In genomic region chr16:44332861-44333284, GRCm38 (mm10) we compare ENCODE assay signal across 8 mouse cellular contexts. TPM values are rescaled to one million over a fixed set of nuclear protein-coding genes. Genes with fewer than 3 reads are reported as not detected.
DNase-seq lines count a peak whose midpoint lies in the region; ATAC-seq lines count a peak whose summit lies in the region.

Sidt1 (minus strand) TSS chr16:44333196.

- WGBS in forebrain, embryonic 11.5 days, result 6% methylated on average over 15 of the region's 15 CpGs
- WGBS in liver, embryonic 11.5 days, result 10% methylated on average over 15 of the region's 15 CpGs

- no peak for DNase-seq in adrenal gland, postnatal 25 days
- DNase-seq in forebrain, embryonic 11.5 days (ENCODE audit: low spot score), result peak; percentile 54
- DNase-seq in liver, embryonic 11.5 days (ENCODE audit: low spot score), result peak; percentile 35
- DNase-seq in thymus, postnatal 10 days (ENCODE audit: low spot score in 2 of 2), result peak; percentile 17 to 51

- H3K4me2 ChIP-seq in forebrain, embryonic 11.5 days (ENCODE audit: low read depth, low read length, severe bottlenecking), result peak within 1 kb of the TSS; percentile 99
- peak within 1 kb of the TSS; percentile 98 for H3K4me2 ChIP-seq in liver, embryonic 11.5 days

- ATAC-seq in erythroblast, adult 5-6 weeks (replicated peaks; ENCODE audit: low FRiP score, poor library complexity, severe bottlenecking), result no peak
- ATAC-seq in forebrain, embryonic 11.5 days (replicated peaks; ENCODE audit: low FRiP score), result no peak
- peak; percentile 92 for ATAC-seq in inflammation-experienced regulatory T-cells, adult 6 months
- no peak for ATAC-seq in liver, embryonic 11.5 days (replicated peaks; ENCODE audit: low FRiP score)
- ATAC-seq in monocyte, adult 5-6 weeks (replicated peaks; ENCODE audit: insufficient number of reproducible peaks, low FRiP score, low TSS enrichment, poor library complexity, severe bottlenecking), result peak; percentile 47

- peaks cover 41% of the 10 kb centered on the region for H3K27me3 ChIP-seq in erythroblast, embryonic 14.5 days (ENCODE audit: control insufficient read depth)
- H3K27me3 ChIP-seq in forebrain, embryonic 11.5 days (ENCODE audit: control insufficient read depth, insufficient read depth, low read length), result peaks cover 15% of the 10 kb centered on the region
- H3K27me3 ChIP-seq in liver, embryonic 11.5 days (replicated peaks; ENCODE audit: control insufficient read depth, insufficient read depth, low read length), result peaks cover 28% of the 10 kb centered on the region

- H3K27ac ChIP-seq in forebrain, embryonic 11.5 days (ENCODE audit: low read depth, low read length), result no peak within 1 kb of the TSS
- H3K27ac ChIP-seq in liver, embryonic 11.5 days (ENCODE audit: low read depth, low read length), result no peak within 1 kb of the TSS

- H3K4me1 ChIP-seq in erythroblast, embryonic 14.5 days (ENCODE audit: control insufficient read depth), result peaks cover 4% of the 10 kb centered on the region; the same call in 1 of the 2 replicates
- peaks cover 3% of the 10 kb centered on the region; the same call in 1 of the 2 replicates for H3K4me1 ChIP-seq in forebrain, embryonic 11.5 days (replicated peaks; ENCODE audit: control insufficient read depth, insufficient read depth, low read length)
- no peaks in the 10 kb centered on the region for H3K4me1 ChIP-seq in liver, embryonic 11.5 days (replicated peaks; ENCODE audit: control insufficient read depth, insufficient read depth, low read length)

- H3K36me3 ChIP-seq in erythroblast, embryonic 14.5 days (ENCODE audit: control insufficient read depth), result no peaks in the 10 kb centered on the region
- no peaks in the 10 kb centered on the region for H3K36me3 ChIP-seq in forebrain, embryonic 11.5 days (ENCODE audit: control insufficient read depth, insufficient read depth, low read length)
- H3K36me3 ChIP-seq in liver, embryonic 11.5 days (ENCODE audit: control insufficient read depth, insufficient read depth, low read length), result no peaks in the 10 kb centered on the region

- H3K4me3 ChIP-seq in erythroblast, embryonic 14.5 days (replicated peaks), result peak within 1 kb of the TSS; percentile 42
- H3K4me3 ChIP-seq in forebrain, embryonic 11.5 days (ENCODE audit: low read depth, low read length), result peak within 1 kb of the TSS; percentile 58
- H3K4me3 ChIP-seq in liver, embryonic 11.5 days (ENCODE audit: low read depth, low read length), result peak within 1 kb of the TSS; percentile 61

- H3K9ac ChIP-seq in forebrain, embryonic 11.5 days (ENCODE audit: low read length), result peak within 1 kb of the TSS; percentile 65
- peak within 1 kb of the TSS; percentile 25 for H3K9ac ChIP-seq in liver, embryonic 11.5 days (ENCODE audit: low read depth, low read length)

- H3K9me3 ChIP-seq in erythroblast, embryonic 14.5 days (ENCODE audit: control insufficient read depth, low read length), result peaks cover 7% of the 10 kb centered on the region
- no peaks in the 10 kb centered on the region; the same call in 1 of the 2 replicates for H3K9me3 ChIP-seq in forebrain, embryonic 11.5 days (ENCODE audit: control insufficient read depth, low read length)
- peaks cover 3% of the 10 kb centered on the region; the same call in 1 of the 2 replicates for H3K9me3 ChIP-seq in liver, embryonic 11.5 days (ENCODE audit: control insufficient read depth, low read length)

RNA-seq across cellular contexts. Expression of gene Sidt1, which starts in this region (rescaled TPM):
- not detected in 2 replicates for polyA plus RNA-seq in erythroblast, embryonic 14.5 days (2012)
- 0.19 and 1.0 TPM in 2 replicates for total RNA-seq in erythroblast, adult 5-6 weeks (2015; ENCODE audit: low replicate concordance)
- not detected in 2 replicates for total RNA-seq in erythroblast, adult 5-6 weeks (2017; ENCODE audit: low replicate concordance)
- total RNA-seq in adrenal gland, postnatal 25 days (2021), result 9.3 and 12.8 TPM in 2 replicates
- polyA plus RNA-seq in forebrain, embryonic 11.5 days (2014; fragmentation: Nextera tagmentation; extraction: Ambion mirVana), result 0.13 TPM in 1 of 2 replicates, not detected in the other
- polyA plus RNA-seq in inflammation-experienced regulatory T-cells, adult 6 months (2017; shearing (Covaris generic)), result 10 to 100 TPM; 26.2 to 29.9 (median 29.5) TPM
- polyA plus RNA-seq in liver, embryonic 11.5 days (2014; fragmentation: Nextera tagmentation; extraction: Ambion mirVana), result not detected in 2 replicates
- 4.0 to 16.8 TPM (median 10.8 TPM) in 3 replicates for total RNA-seq in monocyte, adult 5-6 weeks (2017)

Comparison
In these comparisons a context has a peak if more than half of its experiments do, and no peak if none do; other contexts are left out.
1. RNA of gene Sidt1 (polyA plus RNA-seq): 26.2 to 29.9 TPM in inflammation-experienced regulatory T-cells, adult 6 months; 0.13 TPM in forebrain, embryonic 11.5 days, not detected in erythroblast, embryonic 14.5 days and not detected in liver, embryonic 11.5 days; every median in the first group is over 10 times any median in the second.
2. Peak in DNase-seq, H3K4me3 ChIP-seq, H3K9ac ChIP-seq and H3K4me2 ChIP-seq in forebrain, embryonic 11.5 days; RNA of the gene not detected or under 1 TPM.
3. Peak in DNase-seq, H3K4me3 ChIP-seq, H3K9ac ChIP-seq and H3K4me2 ChIP-seq in liver, embryonic 11.5 days; RNA of the gene not detected or under 1 TPM.
4. ATAC-seq: peak in inflammation-experienced regulatory T-cells, adult 6 months (single experiment) and monocyte, adult 5-6 weeks (single experiment); none in erythroblast, adult 5-6 weeks (single experiment), forebrain, embryonic 11.5 days (single experiment) and liver, embryonic 11.5 days (single experiment).
5. Peak in every context shown above with its lines, with median percentiles within 50 percentile points of each other: H3K4me3 ChIP-seq.